Mouse (Mus musculus): ENCODE measurements around the gene Slc9a1.

Slc9a1 gene

GRCm38 (mm10) chr4:133369553-133370297 lies at the start of gene Slc9a1:
Gene Slc9a1, plus strand, starts transcription at chr4:133369706.
- peak; percentile 95 for DNase-seq

- no peak for DNase-seq
These were observed 41.4 kb upstream of the Slc9a1 start for GRCm38 (mm10) chr4:133328129-133328528.

DNA sequence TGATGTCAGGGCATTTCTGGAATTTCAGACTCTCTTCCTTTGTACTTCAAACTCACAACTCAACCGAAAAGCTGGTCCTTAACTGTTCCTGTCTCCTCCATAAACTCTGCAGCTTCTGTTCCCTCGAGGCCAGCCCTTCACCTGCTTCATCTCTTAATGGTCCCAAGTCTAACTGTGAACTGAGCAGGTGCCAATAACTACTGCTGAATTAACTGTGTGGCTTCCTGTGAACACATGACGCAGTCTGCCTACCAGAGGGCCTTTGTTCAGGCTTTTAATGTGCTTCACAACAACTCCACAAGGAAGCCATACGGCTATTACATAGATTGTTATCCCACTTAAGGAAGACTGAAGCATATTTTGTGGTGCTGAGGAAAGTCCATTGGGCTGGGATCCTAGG lies 39.2 kb upstream of the Slc9a1 start:
- no peak for DNase-seq

DNA sequence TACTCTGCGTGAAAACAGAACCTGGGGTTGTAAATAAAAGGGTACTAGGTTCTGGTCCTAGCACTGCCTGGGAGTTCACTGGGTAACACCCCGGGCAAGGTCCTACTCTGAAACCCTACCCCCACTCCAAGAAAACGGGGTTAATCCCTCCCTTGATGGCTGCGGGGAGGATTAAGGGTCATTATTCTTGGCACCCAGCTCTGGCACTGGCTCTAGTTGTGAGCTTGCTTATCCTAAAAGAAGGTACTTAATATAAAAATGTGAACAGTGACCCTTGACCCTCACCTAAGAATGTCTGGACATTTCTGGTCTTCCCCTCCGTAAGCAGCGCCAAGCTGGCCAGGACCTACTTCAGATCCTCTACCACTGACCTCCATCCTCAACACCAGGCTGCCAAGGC lies 36.2 kb upstream of the Slc9a1 start:
- peak; percentile 81 for DNase-seq

GRCm38 (mm10) chr4:133337833-133338520 lies 31.5 kb upstream of the Slc9a1 start:
- no peak for DNase-seq

DNA sequence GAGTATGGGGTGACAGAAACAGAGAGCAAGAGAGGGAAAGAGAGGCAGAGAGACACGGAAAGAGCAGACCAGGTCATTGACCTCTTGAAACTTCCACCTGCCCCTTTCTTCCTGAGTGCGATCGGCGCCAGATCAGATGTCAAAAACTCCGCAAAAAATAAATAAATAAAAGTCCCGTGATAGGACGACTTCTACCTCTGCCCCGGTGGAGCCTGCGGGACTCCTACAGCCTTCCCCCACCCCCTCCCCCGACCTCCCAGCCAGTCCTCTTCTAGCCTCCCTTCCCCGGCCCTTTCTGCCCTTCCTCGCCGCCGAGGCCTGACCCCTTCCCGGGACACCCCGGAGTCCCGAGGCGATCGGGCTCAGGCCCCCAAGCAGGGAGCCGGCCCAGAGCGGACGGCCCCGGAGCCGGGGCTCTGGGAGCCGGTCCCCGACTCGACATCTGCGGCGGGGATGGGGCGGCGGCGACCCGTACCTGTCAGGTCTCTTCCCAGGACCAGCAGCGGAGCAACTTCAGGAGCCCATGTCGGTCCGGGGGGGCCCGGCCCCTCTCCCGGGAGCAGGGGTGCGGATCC lies 30.9 kb upstream of the Slc9a1 start:
- no peak for DNase-seq

- DNase-seq, result peak; percentile 98
These were observed 30.3 kb upstream of the Slc9a1 start for GRCm38 (mm10) chr4:133339148-133339749.

DNA sequence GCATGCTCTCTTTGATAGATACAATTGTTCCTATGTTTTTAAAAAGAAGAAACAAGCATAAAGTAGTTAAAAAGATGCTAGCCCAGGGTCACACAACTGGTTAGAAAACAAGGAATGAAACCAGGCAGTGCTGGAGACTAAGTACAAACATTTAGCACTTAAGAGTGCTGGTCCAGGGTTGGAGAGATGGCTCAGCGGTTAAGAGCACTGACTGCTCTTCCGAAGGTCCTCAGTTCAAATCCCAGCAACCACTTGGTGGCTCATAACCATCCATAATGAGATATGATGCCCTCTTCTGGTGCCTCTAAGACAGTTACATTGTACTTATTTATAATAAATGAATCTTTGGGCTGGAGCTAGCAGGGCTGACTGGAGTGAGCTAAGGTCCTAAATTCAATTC lies 29.3 kb upstream of the Slc9a1 start:
- no peak for DNase-seq

GRCm38 (mm10) chr4:133344112-133344511 lies 25.4 kb upstream of the Slc9a1 start:
- DNase-seq, result peak; percentile 40

- DNase-seq, result no peak
These were observed 23.8 kb upstream of the Slc9a1 start for GRCm38 (mm10) chr4:133345702-133346101.

DNA sequence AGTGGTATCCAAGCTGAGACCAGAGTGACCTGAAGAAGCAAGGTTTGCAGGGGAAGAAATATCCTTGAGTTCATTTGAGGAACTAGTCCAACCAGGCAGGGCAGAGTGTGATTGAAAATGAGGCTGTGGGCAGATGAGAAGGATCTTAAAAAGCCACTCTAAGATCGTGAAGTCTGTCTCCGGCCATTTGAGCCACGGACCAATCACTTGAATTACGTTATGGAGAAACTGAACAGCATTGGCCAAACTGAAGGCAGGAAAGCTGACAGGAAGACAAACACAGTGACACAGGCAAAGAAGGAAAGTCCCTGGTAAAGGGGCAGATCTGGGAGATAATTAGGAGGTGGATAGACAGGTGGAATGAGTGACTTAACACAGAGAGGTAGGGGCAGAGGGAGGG lies 22.9 kb upstream of the Slc9a1 start:
- DNase-seq, result no peak

GRCm38 (mm10) chr4:133347624-133348023 lies 21.9 kb upstream of the Slc9a1 start:
- DNase-seq, result no peak

DNA sequence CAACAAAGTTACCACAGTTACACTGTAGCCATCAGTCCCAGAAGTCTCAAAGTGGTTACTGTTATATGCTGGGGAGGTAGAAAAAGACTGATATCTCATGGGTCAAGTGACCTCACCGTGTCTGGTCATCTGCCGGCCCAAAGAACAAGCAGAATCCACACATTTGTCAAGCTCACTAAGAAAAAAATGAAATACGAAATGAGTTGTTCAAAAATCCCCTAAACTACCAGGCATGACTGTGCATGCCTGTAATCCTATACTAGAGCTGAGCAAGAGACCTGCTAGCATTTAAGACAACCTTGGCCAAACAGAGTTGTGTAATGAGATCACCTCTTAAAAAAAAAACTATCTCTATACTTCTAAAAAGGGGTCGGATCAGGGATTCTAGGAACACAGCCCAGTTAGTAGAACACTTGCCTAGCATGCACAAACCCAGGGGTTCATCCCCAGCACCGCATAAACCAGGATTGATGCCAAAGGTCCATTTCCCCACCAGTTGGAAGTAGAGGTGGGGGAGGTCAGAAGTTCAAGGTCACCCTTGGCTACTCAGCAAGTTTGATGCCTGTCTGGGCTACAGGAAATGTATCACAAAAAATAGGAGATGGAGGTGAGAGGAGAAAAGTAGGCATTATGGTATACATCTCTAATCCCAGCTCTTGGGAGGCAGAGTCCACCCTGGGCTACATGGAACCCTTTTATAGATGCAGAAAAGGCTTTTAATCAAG lies 21.3 kb upstream of the Slc9a1 start:
- DNase-seq, result no peak

DNA sequence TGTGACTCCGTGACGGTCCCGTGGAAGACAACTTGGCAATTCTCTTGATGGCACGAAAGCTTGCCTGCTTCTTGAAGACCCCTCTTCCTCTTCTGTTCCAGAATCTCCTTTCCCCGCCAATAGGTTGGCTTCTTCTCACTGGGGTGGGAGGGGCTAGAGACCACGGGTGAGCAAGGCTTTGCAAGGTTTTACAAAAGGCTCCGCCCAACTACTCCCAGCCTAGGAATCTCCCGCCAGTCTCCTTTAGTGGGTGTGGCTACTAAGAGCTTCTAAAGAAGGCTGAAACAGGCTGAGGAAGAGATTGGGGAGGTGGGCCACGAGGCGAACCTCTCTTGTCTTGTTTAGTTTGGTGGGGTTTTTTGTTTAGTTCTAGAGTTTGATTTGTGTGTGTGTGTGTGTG lies 16.7 kb upstream of the Slc9a1 start:
- no peak for DNase-seq

DNA sequence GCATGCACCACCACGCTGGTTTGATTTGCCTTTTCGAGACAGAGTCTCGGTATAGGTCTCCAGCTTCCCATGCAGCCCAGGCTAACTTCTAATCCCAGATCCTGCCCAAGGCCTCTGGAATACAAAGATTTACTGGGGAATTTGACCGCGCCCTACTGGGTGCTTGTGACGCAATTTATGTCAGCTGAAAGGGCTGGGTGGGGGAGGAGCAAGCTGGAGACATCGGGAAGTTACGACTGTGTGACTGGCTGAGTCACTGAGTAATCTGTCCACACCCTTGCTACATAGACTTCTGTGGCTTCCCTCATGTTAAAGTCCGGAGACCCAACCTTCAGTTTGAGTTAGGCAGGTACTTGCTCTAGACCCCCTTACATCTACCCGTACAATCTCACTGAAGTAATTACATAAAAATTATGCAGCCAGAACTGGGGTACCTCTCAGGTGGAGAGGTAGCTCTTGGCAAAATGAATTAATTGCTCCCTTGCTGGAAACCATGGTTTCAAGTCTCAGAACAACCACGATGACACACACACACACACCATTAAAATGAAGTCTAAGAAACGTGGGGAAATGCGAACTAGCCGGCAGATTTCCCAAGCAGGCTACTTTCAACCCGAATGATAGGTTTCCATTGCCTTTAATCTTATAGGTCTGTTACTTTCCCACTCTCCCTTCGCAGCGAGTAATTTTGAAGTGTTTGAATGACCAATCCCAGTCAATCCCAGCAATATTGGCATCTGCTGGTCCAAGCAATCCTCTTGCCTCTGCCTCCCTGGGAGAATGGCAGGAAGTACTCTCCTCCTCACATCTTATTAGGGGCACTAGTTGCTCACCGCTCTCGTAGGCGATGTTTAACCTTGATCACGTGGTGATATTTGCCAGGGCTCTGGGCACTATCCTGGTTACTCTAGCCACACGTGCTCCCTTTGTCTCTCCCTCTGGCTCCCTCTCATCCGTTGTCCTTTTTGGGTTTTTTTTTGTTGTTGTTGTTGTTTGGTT lies 15.8 kb upstream of the Slc9a1 start, which contains the start of gene Wdtc1:
TSS of gene Wdtc1 (minus strand) at position 115 of the 999 bp plus-strand sequence.
- DNase-seq, result no peak

DNA sequence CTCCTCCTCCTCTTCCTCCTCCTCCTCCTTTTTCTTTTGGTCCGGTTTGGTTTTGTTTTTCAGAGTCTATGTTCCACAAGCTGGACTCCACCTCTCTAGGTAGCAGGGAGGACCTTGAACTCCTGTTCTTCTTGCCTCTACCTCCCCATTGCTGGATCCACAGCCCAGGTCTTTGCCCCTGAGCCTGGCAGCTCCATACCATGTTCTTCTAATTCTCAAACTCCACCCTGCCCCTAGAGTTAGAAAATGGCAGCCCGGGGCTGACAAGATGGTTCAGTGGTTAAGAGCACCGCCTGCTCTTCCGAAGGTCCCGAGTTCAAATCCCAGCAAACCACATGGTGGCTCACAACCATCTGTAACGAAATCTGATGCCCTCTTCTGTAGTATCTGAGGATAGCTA lies 14.9 kb upstream of the Slc9a1 start:
- no peak for DNase-seq

DNA sequence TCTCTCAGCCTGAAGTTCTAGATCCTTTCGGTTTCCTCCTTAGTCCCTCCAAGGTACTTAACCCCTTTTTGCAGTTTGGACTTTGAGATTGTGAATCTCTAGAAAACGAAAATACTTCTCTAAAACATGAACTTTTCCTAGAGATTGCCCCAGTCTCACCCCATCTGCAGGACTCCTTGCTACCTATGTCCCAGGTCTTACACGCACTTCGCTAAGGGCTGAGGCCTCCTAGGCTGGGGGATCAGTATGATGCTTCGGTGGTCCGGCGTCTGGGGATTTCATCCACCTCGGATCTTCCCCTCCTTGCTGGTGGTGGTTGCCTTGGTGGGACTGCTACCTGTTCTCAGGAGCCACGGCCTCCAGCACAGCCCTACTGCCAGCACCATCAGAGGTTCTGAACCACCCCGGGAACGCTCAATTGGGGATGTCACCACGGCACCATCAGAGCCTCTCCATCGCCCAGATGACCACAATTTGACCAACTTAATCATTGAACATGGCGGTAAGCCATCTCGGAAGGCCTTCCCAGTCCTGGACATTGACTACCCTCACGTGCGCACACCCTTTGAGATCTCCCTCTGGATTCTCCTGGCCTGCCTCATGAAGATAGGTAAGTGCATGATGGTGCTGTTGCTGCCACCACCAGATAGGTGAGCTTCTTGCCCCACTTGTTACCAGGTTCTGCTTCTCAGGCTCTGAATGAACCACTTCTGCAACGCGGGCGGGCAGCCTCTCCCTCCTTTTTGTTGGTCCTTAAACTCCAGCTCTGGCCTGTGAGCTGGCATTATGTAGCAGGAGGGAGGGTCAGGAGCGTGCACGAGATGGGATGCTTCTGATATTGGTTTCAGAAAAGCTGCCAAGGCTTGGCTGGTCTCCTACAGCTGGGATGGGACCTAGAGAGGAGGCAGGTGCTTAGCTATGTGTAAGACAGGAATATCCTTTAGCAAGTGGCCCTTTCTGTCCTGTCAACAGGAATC lies 1.1 kb downstream of the Slc9a1 start:
- no peak for DNase-seq

DNA sequence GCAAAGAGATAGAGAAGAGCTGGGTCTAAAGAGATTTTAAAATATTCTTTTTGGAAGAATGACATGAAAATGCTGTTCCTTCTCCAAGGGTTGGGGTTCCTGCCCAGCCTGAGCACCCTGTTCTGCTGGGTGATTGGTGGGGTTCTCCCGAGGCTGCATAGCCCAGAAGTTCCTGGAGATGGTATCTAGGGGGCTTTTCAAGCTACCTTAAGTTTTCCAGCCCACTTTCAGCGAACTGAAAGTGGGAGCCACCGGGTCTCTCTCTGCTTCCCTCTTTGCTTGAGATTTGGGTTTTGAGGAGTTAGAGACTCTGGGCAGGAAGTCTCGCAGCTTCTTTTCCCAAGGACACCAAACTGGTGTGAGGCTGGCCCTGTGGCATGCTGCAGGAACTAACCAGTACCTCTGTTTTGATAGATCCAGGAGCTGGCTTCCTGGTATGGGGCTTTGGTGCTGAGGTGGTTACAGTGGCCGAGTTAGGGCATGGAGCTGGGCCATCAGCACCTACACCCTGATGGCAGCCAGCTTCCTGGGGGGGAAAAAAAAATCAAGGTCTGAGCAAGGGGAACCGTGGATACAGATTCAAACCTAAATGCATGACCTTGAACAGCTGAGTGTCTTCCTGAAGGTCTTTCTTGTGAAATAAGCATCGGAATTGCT lies 2.2 kb downstream of the Slc9a1 start:
- DNase-seq, result no peak

DNA sequence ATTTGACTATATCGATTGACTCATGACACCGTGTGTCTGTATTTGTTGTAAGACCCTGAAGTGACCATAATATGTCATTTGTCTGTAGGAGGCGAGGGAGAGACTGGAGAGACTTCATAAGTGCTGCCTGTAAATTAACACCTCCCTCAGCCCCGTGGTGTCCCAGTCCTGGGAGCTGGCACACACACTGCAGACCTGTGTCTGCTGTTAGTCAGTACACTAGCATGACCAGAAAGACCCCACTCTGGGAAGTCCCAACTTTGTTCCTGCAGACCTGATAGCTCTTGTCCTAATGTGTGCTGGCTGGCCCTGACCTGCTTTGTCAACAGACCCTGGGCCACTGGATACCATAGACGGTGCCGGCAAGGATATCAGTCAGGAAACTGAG lies 2.8 kb downstream of the Slc9a1 start:
- DNase-seq, result no peak

DNA sequence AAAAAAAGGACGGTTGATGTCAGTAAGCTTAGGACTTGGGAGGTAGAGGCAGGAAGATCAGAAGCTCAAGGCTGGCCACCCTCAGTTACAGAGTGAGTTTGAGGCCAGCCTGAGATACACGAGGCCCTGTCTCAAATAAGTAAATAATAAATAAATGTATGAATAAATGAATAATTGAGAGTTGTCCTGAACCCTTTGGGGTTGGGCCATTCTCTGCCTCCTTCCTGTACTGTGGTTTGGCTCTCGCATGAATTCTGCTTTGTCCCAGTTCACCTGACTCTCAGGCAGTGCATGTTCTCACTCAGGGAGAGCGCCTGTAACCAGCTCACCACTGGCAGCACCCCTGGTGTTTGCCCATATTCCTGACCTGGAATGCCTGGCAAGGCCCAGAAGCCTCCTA lies 4.5 kb downstream of the Slc9a1 start:
- DNase-seq, result no peak
